Mouse (Mus musculus): ENCODE data around the gene Aff3. TPM values are rescaled to one million over a fixed set of nuclear protein-coding genes. Genes with fewer than 3 reads are reported as not detected.

Gene Aff3
- total RNA-seq, 2 experiments from 2014 or later = 101 to 106 TPM

GRCm38 (mm10) chr1:38248027-38248426 is 416.7 kb downstream of the Aff3 start:
- DNase-seq (ENCODE audit: extremely low spot score in 1 of 2, low spot score in 2 of 2) = no peak
- intact Hi-C loops (cut with DNase I) = no loop called here

- peak in 1 of 2 experiments; percentile 42 for DNase-seq (ENCODE audit: extremely low spot score in 1 of 2, low spot score in 2 of 2)
- intact Hi-C loops (cut with DNase I) = no loop called here
Measured at GRCm38 (mm10) chr1:38242559-38242958, 422.2 kb downstream of the Aff3 start.

GRCm38 (mm10) chr1:38241801-38242200 is 423.0 kb downstream of the Aff3 start:
- intact Hi-C loops (cut with DNase I) = no loop called here
- no peak for DNase-seq (ENCODE audit: extremely low spot score in 1 of 2, low spot score in 2 of 2)

GRCm38 (mm10) chr1:38241221-38241666 is 423.5 kb downstream of the Aff3 start:
- intact Hi-C loops (cut with DNase I) = no loop called here
- no peak for DNase-seq (ENCODE audit: extremely low spot score in 1 of 2, low spot score in 2 of 2)

- intact Hi-C loops (cut with DNase I) = no loop called here
- DNase-seq (ENCODE audit: extremely low spot score in 1 of 2, low spot score in 2 of 2) = no peak
Measured at GRCm38 (mm10) chr1:38240438-38241220, 424.1 kb downstream of the Aff3 start.

DNA sequence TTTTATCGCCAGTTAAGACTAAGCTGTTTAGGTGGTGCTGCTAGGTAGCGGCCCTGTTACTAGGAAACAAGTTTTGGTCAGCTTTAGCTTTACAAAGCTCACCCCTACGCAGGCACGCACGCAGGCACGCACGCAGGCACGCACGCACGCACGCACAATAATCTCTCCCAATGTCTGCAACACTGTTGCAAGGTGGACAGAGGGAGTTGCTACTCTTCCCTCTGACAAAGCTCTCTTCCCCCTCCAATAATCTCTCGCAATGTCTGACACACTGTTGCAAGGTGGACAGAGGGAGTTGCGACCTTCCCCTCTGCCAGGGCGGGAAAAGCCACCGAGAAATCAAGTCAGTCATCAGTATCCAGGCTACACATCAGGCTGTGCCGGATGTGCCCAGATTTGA is 425.2 kb downstream of the Aff3 start:
- DNase-seq (ENCODE audit: extremely low spot score in 1 of 2, low spot score in 2 of 2) = no peak

GRCm38 (mm10) chr1:38237831-38238230 is 426.9 kb downstream of the Aff3 start:
- DNase-seq (ENCODE audit: extremely low spot score in 1 of 2, low spot score in 2 of 2) = no peak
- intact Hi-C loops (cut with DNase I) = no loop called here

More for the DNA sequence above, 425.2 kb downstream of the Aff3 start:
- intact Hi-C loops (cut with DNase I) = no loop called here

DNA sequence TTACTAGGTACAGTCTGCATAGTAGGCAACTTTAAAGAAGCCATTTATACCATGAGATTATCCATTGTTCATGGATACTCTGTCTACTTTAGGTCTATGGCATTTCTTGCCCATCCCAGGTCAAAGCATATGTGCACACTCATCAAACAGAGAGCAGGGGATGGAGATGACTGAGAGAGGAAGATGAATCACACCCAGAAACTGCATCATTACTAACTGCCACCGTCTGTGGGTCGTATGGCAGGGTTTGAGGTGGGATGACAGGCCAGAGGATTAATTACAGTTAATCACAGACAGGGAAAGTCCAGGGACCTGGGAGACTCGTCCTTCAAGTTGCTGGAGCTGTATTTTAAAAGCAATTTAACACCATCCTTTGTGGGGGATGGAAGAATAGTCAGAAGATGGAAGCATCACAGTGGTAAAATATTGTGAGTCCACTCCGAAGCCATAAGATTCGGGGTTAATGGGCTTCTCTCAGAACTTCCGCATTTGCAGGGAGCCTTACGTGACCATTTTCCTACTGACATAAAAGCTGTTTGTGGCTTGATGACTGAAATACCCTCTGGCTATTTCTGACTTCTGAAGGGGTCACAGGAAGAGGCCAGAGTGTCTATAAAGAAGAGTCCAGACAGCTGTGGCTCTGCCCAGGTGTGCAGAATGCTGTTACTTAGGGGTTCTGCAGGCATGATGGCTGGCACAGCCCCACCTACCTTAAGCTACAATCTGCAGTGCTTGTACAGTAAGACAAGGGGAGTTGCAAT is 427.5 kb downstream of the Aff3 start:
- no peak for DNase-seq (ENCODE audit: extremely low spot score in 1 of 2, low spot score in 2 of 2)
- intact Hi-C loops (cut with DNase I) = no loop called here

GRCm38 (mm10) chr1:38233121-38233520 is 431.6 kb downstream of the Aff3 start:
- DNase-seq (ENCODE audit: extremely low spot score in 1 of 2, low spot score in 2 of 2) = no peak
- intact Hi-C loops (cut with DNase I) = no loop called here

- intact Hi-C loops (cut with DNase I) = no loop called here
- DNase-seq (ENCODE audit: extremely low spot score in 1 of 2, low spot score in 2 of 2) = no peak
Measured at GRCm38 (mm10) chr1:38230041-38230440, 434.7 kb downstream of the Aff3 start.

GRCm38 (mm10) chr1:38228806-38229205 is 435.9 kb downstream of the Aff3 start:
- intact Hi-C loops (cut with DNase I) = no loop called here
- no peak for DNase-seq (ENCODE audit: extremely low spot score in 1 of 2, low spot score in 2 of 2)

DNA sequence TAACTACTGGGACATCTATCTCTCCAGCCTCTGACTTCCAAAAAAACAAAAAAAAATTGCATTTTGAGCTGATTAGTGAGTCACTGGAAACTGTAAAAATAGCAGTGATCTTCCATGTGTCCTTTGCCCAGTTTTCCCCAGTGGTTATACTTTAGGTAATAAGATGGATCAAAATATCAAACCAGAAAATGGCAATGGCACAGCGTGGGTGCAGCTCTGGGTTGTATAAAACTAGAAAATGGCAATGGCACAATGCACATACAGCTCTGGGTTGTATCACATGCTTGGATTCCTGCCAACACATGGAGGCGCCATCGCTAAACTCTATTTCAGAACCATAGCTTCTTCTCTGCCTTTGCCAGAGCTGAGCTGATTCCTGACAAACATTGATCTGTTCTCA is 439.6 kb downstream of the Aff3 start:
- intact Hi-C loops (cut with DNase I) = no loop called here
- no peak for DNase-seq (ENCODE audit: extremely low spot score in 1 of 2, low spot score in 2 of 2)

DNA sequence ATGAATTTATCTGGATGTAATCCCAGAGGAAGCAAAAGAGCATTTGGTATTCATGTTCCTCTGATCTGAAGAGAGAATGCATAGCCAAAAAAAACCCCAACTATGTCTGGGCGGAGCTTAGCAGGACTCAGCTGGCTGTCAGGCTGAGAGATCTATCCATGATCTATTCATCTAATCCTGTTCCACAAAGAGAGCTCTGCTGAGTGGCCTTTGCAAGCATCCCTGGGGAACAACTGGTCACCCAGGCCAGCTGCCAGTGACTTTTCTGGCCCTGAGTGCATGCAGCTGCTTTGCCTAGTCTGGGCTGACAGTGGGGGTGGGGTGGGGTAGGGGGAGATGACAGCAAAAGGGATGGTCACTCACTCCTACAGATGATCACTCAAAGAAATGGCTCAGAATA is 442.6 kb downstream of the Aff3 start:
- intact Hi-C loops (cut with DNase I) = no loop called here
- DNase-seq (ENCODE audit: extremely low spot score in 1 of 2, low spot score in 2 of 2) = no peak

- intact Hi-C loops (cut with DNase I) = no loop called here
- DNase-seq (ENCODE audit: extremely low spot score in 1 of 2, low spot score in 2 of 2) = no peak
Measured at GRCm38 (mm10) chr1:38221431-38221830, 443.3 kb downstream of the Aff3 start.

- intact Hi-C loops (cut with DNase I) = no loop called here
- no peak for DNase-seq (ENCODE audit: extremely low spot score in 1 of 2, low spot score in 2 of 2)
Measured at GRCm38 (mm10) chr1:38217912-38218795, 446.6 kb downstream of the Aff3 start.

- intact Hi-C loops (cut with DNase I) = no loop called here
- no peak for DNase-seq (ENCODE audit: extremely low spot score in 1 of 2, low spot score in 2 of 2)
Measured at GRCm38 (mm10) chr1:38217098-38217497, 447.7 kb downstream of the Aff3 start.

DNA sequence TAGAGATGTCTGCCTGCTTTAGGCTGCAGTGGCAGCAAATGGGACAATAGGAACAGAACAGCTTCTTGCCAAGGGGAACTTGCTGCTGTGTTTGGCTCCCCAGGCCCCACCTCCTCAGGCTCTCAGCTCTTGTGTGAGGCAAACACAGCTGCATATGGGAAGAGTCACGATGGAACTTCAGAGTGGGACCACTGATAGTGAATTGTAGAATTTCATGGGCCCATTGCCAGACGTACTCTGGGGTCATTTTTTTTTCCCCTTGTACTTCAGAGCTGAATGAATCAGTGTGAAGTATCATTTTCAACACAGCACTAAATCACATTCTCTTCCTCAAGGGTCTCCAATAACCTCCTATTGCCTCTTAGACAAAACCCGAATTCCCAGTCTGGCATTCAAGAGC is 451.4 kb downstream of the Aff3 start:
- intact Hi-C loops (cut with DNase I) = no loop called here

GRCm38 (mm10) chr1:38212386-38212785 is 452.4 kb downstream of the Aff3 start:
- no peak for DNase-seq (ENCODE audit: extremely low spot score in 1 of 2, low spot score in 2 of 2)
- intact Hi-C loops (cut with DNase I) = no loop called here

More for the DNA sequence above, 451.4 kb downstream of the Aff3 start:
- DNase-seq (ENCODE audit: extremely low spot score in 1 of 2, low spot score in 2 of 2) = no peak

DNA sequence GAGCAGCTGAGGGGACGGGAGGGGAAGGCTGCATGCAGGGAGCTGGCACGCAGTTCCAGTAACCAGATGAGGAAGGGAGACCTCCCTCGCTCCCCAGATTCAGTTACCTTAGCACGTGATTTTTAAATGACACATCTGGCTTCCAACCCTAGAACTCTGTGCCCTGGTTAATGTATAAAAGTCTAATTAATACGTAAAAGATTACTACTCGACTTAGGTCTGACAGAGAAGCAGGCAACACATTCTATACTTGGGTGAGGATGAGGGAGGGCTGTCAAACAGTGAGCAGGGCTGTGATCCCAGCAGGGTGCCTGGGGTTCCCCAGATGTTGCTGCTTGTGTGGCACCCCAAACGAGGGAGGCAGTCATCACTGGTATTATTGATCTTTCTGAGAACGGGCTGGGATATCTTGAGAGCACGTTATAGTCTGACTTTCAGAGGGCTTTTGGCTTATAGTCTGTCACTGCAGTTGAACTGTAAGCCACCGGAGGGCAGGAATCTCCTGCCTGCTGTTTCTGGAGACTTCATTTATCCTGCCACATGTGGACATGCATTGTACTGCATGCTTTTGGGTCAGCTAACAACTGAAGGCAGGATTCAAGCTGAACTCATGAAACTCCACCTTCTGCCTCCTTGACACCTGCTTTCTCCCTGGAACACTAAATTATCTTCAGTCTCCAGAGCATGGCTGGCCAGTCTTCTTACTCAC is 462.1 kb downstream of the Aff3 start:
- intact Hi-C loops (cut with DNase I) = no loop called here
- peak in 1 of 2 experiments; percentile 54 for DNase-seq (ENCODE audit: extremely low spot score in 1 of 2, low spot score in 2 of 2)

Measured in left cerebral cortex, postnatal 10 days (tissue).